Mouse (Mus musculus): ENCODE results near the gene Fam174b.

Fam174b gene

DNA sequence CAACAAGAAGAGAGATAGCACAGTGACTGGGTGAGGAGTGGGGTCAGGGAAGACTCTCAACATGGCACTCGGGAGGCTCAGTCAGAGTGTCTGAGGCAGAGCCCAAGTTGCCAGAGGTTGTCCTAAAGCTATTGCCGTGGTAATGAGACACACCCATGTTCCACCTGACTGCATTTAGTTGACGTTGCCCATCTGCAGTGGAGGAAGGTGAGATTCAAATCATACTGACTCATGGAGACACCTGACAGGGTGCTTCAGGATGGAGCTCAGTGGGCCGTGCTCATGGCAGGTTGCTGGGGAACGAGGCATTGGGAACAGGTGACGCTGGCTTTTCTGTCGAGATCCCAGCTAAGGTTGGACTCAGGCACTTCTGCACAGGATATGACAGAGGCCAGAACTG lies 9.9 kb downstream of the Fam174b start:
- no peak for DNase-seq

- no peak for DNase-seq
Observed at GRCm38 (mm10) chr7:73753598-73753997, 13.5 kb downstream of the Fam174b start.

GRCm38 (mm10) chr7:73755377-73756110 lies 15.4 kb downstream of the Fam174b start:
- no peak for DNase-seq

GRCm38 (mm10) chr7:73761691-73762189 lies 21.6 kb downstream of the Fam174b start:
- no peak for DNase-seq

DNA sequence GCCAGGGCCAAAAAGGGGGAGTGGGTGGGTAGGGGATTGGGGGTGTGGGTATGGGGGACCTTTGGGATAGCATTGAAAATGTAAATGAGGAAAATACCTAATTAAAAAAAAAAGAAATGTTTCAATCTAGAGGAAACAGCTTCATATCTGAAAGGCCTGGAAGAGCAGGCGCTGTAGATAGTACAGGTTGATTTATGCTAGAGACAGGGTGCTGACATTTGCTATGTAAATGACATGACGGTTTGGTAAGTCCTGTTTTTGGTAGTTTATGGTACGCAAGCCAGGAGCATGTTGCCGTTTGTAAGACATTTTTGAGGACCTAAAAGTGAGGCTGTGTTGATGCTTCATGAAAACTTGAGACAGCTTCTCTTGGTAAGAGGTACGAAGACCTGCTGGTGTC lies 24.6 kb downstream of the Fam174b start:
- no peak for DNase-seq

GRCm38 (mm10) chr7:73765186-73765903 lies 25.2 kb downstream of the Fam174b start:
- no peak for DNase-seq

DNA sequence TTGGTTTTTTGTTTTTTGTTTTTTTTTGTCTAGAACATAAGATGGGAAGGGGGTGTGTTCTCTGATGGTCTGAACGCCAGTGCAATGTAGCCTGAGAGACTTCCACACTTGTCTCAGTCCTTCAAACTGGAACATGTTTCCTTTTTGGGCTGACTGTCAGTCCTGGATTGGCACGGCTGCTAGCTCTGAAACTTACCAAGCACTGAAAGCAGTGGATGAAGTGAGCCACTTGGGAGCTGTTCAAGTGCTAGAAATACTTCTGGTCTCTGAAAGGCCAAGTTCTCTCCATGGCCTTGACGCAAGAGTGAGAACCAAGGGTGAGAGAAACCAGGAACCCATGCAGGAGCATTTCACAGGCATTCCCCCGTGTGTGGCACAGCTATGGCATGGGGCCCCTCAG lies 29.1 kb downstream of the Fam174b start:
- DNase-seq, result no peak

DNA sequence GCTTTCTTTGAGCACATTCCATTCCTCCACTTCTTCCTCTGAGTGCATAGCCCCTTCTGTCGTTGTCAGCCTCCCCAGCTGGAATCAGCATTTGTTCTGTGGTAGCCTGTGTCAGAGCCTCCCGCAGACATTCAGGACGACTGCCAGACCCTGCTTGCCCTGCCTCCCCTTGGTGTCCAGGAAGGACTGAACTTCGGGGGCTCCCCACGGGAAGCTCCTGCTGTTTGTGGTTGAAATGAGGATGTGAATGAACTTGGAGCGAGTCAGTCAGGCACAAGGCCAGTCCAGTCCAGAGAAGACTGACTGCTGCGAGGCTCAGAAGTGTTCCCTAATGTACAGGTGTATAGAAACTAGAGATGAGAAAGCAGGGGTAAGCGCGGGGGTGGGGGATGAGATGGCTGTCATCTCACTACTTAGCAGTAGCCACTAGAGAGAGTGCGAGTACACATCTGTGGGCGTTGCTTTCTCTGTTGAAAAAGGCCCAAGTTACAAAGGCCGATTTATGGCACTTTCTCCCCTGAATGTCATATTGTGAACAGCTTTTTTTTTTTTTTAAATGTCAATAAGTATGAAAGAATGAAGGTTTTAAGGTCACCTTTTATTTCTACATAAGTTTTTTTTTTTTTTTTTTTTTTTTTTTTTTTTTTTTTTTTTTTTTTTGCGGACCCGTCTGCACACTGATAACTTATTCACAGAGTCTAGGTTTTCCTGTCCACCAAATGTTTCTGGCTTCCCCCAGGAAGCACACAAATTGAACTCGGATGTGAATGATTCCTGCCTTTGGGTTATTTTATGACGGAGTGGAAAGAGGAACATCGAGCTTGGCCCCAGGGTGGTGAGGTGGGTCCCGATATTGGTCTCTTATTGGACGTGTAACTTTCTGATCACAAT lies 31.5 kb downstream of the Fam174b start:
- DNase-seq, result no peak

DNA sequence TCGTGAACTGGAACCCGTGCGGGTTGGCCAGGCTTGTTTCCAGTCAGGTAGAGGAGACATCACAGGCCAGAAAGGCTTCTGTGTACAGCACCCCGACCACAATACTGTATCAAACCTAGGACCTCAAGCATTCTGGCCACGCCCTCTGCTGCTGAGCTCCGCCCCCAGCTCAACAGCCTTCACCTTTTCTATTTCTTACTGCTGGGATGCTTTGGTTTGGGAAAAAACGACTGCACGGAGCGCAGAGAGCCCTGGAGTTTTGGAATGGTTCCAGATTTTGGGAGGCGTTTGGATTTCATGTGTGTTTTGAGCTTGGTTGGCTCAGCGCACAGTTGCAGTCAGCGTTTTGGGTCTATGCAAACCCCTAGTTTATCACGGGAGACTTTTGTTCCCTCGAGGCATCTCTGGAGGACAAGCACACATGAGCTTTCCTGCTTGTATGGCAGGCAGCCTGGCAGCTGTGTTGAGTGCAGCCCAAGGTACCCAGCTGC lies 32.2 kb downstream of the Fam174b start:
- DNase-seq, result no peak

DNA sequence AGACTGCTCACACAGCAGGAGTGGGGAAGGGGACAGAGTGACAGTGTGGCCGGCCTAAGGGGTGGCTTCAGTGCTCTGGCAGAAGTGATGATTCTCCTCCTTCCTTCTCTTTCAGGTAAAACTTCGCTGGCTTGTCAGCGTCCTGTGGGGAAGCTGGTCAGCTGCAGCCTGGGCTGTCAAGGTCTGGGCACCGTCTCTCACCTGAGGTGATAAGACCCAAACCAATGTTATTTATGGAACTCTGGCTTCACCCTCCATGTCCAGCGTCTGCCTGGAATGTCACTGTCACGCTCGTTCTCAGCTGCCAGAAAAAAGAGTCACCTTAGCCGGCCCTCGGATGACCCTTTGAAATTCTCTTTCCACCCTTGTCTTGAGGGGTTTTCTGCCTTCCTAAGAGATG lies 34.7 kb downstream of the Fam174b start:
- DNase-seq, result no peak

DNA sequence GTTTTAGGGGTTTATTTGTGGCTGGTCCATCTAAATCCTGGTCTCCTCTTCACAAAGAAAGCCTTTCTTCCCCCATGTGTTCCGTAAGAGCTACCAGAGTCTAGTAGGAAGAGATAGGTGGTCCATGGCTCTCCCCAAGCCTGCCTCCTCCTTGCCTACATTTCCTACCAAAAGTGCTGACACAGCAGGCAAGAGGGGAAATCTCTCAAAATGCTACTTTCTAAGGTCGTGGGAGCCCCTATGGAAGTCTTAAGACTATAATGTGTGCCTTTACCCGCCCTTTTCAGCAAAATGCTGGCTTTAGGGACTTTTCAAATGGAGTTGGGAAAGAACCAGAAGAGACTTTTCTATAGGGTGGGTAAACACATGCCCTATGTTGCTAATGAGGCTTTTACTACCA lies 37.7 kb downstream of the Fam174b start:
- DNase-seq, result no peak

DNA sequence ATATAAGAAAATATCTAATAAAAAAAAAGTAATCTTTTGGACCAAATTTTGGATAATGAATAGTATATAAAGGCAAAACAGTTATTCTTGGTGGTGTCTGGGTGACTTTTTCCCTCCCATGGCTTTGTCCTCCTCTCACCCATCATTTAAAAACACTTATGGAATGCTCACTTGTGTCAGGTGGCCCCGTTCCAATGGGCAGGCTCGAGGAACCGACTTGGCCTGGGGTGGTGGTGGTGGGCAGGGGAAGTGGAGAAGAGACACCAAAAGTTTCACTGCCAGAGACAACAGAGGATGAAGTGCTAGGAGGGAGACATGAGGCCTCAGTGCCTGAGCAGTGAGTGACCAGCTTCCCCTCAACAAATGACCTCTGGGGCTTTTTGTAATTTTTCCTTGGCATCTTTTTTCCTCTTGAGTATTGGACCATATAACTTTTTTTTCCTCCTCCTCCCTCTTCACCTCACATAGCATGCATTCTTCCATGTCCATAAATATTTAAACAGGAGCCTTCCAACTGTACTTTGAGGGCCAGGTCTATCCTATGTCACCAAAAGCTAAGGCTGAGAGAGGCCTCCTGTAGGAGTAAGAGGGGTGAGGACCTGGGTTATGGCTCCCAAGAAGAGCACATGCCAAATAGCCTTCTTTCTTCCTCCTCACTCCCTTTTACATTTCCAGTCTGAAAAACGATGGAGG lies 44.8 kb downstream of the Fam174b start:
- no peak for DNase-seq

GRCm38 (mm10) chr7:73785815-73786214 lies 45.7 kb downstream of the Fam174b start:
- DNase-seq, result no peak

DNA sequence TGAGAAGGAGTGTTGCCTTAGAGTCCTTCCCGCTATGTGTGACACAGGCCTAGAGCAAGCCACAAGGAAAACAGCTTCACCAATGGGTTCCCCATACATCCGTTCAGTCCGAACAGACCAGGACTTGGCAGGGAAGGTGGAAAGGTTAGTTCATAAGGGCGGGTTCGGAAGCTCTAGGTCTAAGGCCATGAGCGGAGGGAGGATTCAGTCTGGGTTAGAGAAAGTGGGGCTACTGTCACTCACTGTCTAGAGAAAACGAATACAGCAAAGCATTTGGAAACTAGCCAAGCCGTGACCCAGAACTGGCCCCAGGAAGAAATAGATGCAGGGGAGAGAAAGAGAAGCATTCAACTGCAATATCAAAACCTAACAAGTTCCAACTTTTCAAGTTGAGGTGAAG lies 47.4 kb downstream of the Fam174b start:
- no peak for DNase-seq

DNA sequence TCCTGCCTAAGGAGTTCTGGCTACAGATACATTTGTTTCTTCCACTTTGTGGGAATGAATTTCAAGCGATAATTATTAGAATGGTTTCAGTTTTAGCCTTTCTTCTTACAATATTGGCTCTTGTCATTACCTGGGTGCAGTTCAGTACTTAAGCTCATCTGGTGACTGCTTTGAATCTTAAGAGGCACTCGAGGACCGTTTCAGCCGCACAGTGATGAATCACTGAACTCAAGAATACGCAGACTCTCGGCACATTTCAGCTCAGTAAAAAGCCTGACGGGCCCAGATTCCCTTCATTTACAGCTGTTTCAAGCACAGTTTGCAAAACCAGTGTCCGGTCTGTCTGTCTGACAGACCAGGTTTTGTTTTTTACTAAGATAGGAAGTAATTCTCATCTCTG lies 51.0 kb downstream of the Fam174b start:
- no peak for DNase-seq

DNA sequence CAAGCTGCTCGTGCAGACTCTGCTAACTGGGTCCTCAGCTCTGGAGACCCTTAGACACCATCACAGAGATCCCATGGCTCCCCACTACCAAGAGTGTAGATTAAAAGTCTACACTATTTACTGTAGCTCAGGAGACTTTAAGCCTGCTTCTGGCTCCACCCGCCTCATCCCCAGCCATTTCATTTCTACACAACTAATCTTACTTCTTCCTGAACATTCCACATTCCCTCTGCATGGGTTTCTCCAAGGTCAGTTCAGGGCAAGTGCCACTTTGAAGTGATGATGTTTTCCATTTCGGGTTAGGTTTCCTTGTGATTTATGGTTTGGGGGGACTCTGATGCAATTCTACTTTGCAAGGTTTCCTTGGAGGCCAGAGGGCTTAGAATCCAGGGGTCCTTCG lies 52.1 kb downstream of the Fam174b start:
- DNase-seq, result no peak

DNA sequence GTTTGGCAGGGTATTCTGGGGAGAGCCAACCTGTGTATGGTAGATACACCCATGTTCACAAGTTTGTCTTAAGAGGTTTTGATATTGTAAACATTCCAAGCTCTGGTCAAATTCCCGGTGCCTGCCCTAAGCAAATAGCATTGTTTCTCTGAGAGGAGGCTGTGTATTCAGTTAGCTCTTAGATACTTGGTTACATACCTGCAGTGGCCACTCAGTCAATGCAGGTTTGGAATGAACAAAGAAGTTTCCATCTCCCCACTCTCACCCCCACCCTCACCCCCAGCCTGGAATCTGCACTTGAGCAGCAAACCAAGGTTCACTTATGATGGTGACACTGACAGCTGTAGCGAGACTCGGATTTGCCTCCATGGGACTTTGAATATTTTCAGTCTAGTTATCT lies 52.5 kb downstream of the Fam174b start:
- no peak for DNase-seq

DNA sequence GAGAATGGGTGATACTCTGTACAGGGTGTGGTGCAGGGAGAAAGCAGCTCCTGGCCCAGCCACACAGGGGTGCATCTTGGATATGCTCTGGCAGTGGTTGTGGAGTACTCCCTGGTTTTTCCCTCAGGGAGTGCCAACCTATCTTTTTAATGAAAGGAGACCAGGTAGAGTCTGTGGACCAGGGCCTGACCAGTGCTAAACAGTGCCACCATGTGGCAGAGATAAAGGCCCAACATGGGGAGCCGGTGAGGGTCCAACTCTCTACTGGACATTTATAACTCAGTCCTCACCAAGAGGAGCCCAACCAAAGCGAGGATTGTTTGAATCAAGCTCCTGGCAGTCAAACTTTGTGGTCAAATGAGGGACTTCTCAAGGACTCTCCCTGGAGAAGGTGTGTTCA lies 69.2 kb downstream of the Fam174b start:
- DNase-seq, result no peak

GRCm38 (mm10) chr7:73811439-73811838 lies 71.3 kb downstream of the Fam174b start:
- DNase-seq, result no peak

DNA sequence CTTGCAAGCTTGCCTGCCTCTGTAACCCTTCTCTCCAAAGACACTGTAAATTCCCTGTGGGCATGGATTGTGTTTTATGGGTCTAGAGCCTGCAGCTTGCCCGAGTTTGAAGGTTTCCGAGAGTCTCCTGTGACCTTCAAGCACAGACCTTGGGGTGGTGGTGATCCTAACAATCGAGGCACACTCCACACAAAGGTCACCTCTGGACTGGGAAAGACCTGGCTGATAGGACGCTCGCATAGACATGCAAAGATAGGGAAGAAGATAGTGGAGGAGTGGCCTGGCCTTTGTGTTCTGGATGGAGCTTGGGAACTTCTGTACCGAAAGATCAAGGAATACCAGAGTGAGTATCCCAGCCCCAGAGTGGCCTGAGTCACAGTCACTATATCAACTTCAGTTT lies 72.1 kb downstream of the Fam174b start:
- DNase-seq, result no peak

DNA sequence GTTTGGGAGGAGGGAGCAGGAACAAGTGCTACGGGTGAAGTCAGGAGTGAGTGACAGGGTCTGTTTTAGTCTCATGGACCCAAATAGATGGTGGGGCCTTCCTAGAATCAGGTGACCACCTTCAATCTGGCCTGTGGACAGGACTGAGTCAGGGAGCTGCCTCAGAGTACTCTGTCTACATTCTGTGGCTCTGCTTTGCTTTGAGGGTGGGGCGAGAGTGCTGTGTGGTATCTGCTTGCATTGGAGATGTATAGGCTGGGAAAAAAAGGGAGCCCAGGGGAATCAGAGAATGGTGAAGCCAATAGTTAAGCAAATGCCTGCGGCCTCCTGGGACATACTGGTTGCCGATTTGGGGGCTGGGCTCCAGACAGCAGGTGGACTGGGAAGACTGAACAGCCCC lies 73.8 kb downstream of the Fam174b start:
- no peak for DNase-seq

GRCm38 (mm10) chr7:73814454-73814853 lies 74.4 kb downstream of the Fam174b start:
- no peak for DNase-seq
